Mouse (Mus musculus): Measurements from ENCODE around the gene Ptprr.

DNA sequence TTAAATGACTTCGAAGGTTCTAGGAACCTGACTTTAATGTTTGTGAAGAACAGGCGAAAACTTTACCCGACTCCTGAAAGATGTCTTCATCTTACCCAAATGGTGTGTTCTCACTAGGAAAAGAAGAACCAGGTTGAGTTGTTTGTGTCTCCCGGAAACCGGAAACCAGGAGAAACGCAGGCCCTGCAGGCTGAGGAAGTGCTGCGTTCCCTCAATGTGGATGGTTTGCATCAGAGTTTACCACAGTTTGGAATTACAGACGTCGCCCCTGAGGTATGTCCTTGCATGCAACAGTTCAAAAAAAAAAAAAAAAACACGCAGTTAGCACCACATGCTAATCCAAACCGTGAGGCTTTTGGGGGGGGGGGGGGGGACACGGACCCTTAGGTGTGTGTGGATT lies 144.3 kb downstream of the Ptprr start:
- TF ChIP-seq CEBPB (IDR thresholded peaks at IDR 0.05; ENCODE audit: low read depth) (no peak), MAX (IDR thresholded peaks at IDR 0.05) (no peak)
